Mouse (Mus musculus) embryonic stem cell, embryonic (primary cell): ENCODE data around the gene Samd8.

Experiments used
- CTCF ChIA-PET, 4 experiments: fragments of 300-600 bp in 2 of 4; fragments of 350-600 bp in 2 of 4; sonication (Branson Sonifier 250); formaldehyde crosslinking; loops; one replicate each; lab custom pipeline; 2022; ENCODE audit warnings: inconsistent platforms in 2 of 4; lab: Charles Lee
- POLR2A ChIA-PET, 4 experiments: fragments of 300-600 bp in 2 of 4; fragments of 350-600 bp in 2 of 4; sonication (Branson Sonifier 250); formaldehyde crosslinking; loops; one replicate each; lab custom pipeline; 2022; ENCODE audit warnings: antibody characterized with exemption in 4 of 4, inconsistent platforms in 1 of 4; lab: Charles Lee

Samd8 gene

DNA sequence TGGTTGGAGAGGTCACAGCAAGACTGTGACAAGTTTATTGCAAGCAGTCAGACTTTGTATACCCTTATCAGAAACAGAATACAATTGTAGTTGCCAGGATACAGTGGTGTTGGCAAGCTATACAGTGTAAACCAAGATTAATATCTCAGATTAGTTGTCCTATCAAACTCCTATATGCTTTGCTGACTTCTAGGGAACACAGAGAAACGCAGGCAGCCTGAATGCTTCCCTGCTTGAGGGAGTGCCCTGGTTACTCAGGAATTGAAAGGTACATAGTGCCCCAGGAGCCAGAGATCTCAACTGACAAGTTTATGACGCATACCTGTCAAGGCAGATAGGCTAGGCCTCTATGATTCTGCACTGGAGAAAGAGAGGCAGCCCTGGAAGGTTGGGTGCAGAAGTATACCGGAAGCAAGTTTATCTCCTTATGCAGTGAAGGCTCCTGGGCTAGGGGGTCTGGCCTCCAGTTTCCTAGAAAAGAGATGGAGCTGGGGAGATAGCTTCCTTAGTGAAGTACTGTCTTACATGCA is 56.4 kb downstream of the Samd8 start:
- ChIA-PET CTCF (no interaction called here), POLR2A (interaction anchor here in 1 of 4 experiments (2.2 kb wide), 1 partner anchor 25 kb away, joined by 5 read pairs; no protein-coding TSS in a partner anchor)

DNA sequence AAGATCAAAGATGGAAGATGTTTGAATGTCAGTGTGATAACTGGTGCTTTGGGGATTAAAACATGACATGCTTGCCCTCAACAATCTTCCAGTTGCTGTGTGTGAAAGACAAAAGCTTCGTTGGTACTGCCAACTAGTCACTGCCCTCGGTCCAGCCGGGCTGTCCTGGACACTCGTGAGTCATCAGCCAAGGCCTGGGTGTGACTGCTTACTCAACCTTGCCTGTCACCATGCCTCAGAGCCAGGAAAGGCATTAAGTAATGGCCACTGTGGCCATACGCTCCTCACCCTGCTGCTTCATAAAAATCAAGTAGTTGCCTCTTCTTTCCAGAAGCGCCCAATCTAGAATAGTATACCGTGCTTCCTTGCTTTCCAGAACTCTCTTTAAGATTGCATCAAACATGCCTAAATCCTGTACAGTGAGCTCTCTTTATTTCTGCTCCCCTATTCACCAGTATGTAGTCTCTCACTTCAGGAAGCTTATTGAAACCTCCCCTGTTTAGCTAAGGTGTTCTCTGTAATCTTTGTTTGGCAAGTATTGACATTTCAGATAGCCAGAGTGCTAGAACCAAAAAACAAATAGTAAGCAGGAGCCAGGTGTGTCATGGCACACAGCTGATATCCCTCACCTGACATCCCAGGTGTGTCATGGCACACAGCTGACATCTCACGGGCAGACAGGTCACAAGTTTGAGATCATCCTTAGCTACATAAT is 58.0 kb downstream of the Samd8 start:
- POLR2A ChIA-PET = interaction anchor here in 1 of 4 experiments (0.8 to 1.2 kb wide), 2 partner anchors 96 to 195 kb away, joined by 3 read pairs; no protein-coding TSS in a partner anchor
- CTCF ChIA-PET = no interaction called here

DNA sequence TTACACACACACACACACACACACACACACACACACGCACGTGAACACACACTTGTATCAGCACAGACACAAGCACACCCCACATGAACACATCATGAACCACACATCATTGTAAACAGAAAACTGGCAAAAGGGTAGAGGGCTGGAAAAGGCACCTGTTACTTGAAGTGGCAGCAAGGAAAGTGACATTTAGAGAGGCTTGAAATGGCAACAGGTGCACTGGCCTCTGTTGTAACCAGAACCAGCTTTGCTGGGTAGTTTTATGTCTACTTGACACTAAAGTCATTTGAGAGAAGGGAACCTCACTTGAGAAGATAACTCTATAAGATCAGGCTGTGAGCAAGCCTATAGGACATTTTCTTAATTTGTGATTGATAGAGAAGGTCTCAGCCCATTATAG is 59.1 kb downstream of the Samd8 start:
- ChIA-PET POLR2A (no interaction called here), CTCF (interaction anchor here in 1 of 4 experiments (1.2 kb wide), 1 partner anchor 23 kb away, joined by 3 read pairs; no protein-coding TSS in a partner anchor)

DNA sequence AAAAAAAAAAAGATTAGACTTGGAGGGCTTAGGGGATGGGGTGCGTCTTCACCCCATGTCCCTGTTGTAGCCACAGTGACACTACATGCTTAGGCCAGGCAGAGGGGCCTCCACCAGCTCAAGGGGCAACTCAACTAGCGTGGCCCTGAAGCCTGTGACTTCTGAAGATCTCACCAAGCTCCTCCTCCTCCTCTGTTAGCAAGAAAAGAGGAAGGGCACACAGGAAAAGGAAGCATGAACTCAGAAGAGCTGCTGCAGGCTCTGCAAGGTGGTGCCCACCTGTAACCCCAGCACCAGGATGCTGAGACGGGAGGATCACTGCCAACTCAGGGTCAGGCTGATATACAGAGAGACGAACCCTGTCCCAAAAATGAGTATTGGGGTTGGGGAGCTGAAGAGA is 61.0 kb downstream of the Samd8 start:
- CTCF ChIA-PET = interaction anchor here in 3 of 4 experiments (0.6 to 3.5 kb wide), 8 partner anchors 14 to 1557 kb away, joined by 3 to 27 read pairs (median 4); partner anchors contain the start of gene Comtd1 (in 1 of the 3)
- POLR2A ChIA-PET = interaction anchor here in 3 of 4 experiments (0.9 to 2.0 kb wide), 8 partner anchors 11 to 60 kb away, joined by 3 to 8 read pairs (median 3); partner anchors contain the start of gene Dusp13 (in 1 of the 3)

DNA sequence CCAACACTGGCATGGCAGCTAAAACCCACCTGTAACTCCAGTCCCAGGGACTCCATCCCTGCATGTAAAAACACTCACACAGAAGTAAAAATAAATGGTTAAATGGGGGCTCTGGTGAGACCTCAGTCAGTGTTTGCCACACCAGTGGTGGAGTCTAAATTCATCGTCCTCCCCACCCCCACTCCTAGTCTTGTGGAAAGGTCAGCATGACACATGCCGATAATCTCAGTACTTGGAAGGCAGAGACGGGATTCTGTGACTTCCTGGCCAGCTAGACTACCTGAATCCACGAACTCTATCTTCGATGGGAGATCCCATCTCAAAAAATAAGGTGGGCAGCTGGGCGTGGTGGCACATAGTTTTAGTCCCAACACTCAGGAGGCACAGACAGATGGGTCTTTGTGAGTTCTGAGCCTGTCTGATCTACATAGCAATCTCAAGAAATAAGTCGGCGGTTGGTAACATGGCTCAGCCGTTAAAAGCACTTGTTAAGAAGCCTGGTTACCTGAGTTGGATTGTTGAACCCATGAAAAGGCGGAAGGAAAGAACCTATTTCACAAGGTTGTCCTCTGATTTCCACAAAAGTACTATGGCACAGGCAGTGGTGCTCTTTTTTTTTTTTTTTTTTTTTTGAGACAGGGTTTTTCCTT is 61.5 kb downstream of the Samd8 start:
- POLR2A ChIA-PET = interaction anchor here (0.6 to 2.0 kb wide), 15 partner anchors 10 to 96 kb away, joined by 3 to 14 read pairs (median 3); partner anchors contain the start of genes Comtd1 (in 2 of the 4) and Dusp13 (in 1 of the 4)
- CTCF ChIA-PET = interaction anchor here in 3 of 4 experiments (0.5 to 3.5 kb wide), 14 partner anchors 11 to 1717 kb away, joined by 3 to 27 read pairs (median 4); partner anchors contain the start of gene Comtd1 (in 1 of the 3)

DNA sequence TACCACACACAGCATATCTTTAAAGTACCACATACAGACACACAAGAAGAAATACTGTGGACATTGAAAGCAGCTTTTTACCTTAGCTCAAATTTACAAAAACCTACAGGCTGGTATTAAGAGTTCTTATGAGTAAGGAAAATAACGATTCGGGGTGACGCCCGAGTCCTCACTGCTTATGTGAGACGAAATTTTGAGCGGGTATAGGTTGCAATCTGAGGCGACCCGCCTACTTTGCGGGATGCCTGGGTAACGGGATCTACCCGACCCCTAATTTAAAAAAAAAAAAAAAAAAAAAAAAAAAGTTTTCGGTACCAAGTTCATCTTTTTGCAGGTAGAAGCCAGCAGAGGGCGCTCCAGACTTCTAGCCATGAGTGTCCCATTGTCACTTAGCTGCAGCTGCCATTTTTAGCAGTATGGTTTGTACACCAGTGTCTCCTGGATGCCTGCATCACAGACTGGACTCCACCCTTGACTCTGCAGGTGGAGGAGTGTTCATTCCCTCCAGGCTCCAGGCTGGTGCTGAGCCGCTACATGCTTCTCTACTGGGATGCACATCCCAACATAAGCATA is 62.3 kb downstream of the Samd8 start:
- ChIA-PET CTCF (interaction anchor here (0.5 to 3.5 kb wide), 38 partner anchors 9 to 1716 kb away, joined by 3 to 27 read pairs (median 4); partner anchors contain the start of gene Comtd1 (in 1 of the 4)), POLR2A (interaction anchor here (0.6 to 2.0 kb wide), 16 partner anchors 10 to 476 kb away, joined by 3 to 14 read pairs (median 4); partner anchors contain the start of gene Comtd1 (in 2 of the 4))

DNA sequence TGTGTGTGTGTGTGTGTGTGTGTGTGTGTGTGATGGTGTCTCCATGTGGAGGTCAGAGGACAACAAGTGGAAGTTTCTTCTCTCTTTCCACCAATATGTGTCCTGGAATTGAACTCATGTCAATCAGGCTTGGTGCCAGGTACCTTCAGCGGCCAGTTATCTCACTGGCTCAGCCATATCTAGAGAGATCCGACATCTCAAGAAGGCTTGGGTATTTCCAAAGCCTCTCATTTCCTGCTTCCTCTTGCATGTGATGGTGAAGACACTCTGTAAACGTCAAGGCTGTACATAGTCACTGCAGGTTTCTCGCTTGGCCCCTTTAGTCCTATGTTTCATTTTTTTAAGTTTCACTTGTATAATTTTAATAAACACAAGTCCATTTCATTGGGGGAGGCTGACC is 62.9 kb downstream of the Samd8 start:
- ChIA-PET POLR2A (interaction anchor here (0.6 to 1.9 kb wide), 10 partner anchors 18 to 329 kb away, joined by 3 to 14 read pairs (median 4); no protein-coding TSS in a partner anchor), CTCF (interaction anchor here (0.5 to 3.5 kb wide), 31 partner anchors 9 to 1057 kb away, joined by 3 to 27 read pairs (median 5); partner anchors contain the start of gene Comtd1 (in 1 of the 4))

DNA sequence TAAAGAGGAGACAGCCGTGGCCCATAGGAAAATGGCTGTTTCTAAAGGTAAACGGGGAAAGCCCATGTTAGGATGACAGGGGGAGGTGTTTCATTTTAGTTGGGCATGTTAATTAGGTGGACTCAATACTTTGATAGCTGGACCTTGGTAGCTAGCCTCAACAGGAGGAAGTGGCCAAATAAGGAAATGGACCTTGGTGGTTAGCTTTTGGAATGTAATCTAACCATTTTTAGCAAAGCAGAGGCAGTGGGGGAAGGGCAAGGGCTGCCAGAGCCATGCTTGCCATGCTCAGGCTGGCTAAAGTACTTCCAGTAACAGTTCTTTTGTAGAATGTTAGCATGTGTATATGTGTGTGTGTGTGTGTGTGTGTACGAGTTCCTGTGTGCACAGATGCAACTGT is 63.5 kb downstream of the Samd8 start:
- POLR2A ChIA-PET = interaction anchor here (0.5 to 1.6 kb wide), 11 partner anchors 16 to 1120 kb away, joined by 3 to 10 read pairs (median 3); no protein-coding TSS in a partner anchor

DNA sequence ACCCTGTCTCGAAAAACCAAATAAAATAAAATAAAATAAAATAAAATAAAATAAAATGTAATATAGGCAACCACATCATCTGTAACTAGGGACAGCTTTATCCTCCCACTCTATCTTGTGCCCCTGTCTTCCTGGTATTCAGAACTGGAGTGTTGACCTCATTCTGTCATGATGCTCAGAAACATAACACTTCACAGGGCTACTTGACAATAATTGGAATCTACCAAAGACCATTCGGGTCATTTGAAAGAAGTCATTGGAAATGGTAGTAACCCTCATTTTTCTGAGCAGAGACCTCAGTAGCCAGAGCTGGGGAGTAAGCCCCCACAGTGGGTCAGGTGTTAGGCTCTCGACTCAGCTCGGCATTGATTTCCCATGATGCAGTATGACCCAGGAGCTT is 64.3 kb downstream of the Samd8 start:
- CTCF ChIA-PET = interaction anchor here in 2 of 4 experiments (0.5 to 1.3 kb wide), 4 partner anchors 18 to 835 kb away, joined by 3 to 5 read pairs (median 3); no protein-coding TSS in a partner anchor
- POLR2A ChIA-PET = interaction anchor here (0.6 to 1.6 kb wide), 8 partner anchors 15 to 34 kb away, joined by 3 to 10 read pairs (median 3); no protein-coding TSS in a partner anchor

More for the DNA sequence above, 63.5 kb downstream of the Samd8 start:
- CTCF ChIA-PET = interaction anchor here in 1 of 4 experiments (0.6 to 3.5 kb wide), 3 partner anchors 26 to 835 kb away, joined by 3 to 27 read pairs (median 3); partner anchors contain the start of gene Comtd1

DNA sequence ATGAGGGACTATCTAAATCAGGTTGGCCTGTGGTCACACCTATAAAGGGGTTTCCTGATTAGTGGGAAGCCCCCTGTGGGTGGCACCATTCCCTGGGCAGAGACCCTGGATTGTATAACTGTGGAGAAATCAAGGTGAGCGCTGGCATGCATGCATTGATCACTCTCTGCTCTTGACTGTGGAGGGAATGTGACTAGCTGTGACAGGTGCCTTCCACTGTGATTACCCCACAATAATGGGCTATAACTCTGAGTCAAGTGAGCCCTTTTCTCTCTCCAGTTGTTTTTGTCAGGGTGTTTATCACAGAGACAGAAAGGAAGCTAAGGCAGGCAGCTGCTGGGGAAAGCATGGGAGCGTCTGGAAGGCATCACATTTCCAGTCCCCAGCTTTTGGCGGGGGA is 65.9 kb downstream of the Samd8 start:
- CTCF ChIA-PET = no interaction called here
- POLR2A ChIA-PET = interaction anchor here in 2 of 4 experiments (0.7 to 4.8 kb wide), 5 partner anchors 12 to 31 kb away, joined by 4 to 23 read pairs (median 7); partner anchors contain the start of gene Comtd1 (in 1 of the 2)

DNA sequence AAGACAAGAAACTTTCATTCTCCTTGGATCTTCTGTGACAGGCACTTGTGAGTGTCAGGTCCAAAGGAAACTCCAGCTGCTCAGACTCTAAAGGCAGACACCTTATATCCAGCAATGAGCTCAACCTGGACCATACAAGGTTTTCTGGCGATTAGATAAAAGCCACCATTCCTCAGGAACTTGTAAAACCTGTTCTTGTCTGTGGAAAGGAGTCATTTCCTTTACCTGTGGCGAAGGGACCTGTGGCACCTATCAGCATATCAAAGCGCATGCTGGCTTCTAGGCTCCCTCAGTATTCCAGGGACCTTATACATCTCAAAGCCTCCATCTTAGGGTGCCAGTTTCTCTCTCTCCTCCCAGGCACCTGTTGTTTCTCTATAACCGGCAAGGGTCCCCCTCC is 67.1 kb downstream of the Samd8 start:
- ChIA-PET CTCF (interaction anchor here in 1 of 4 experiments (0.6 to 0.7 kb wide), 2 partner anchors 11 to 18 kb away, joined by 3 read pairs; no protein-coding TSS in a partner anchor), POLR2A (interaction anchor here in 2 of 4 experiments (0.9 to 4.8 kb wide), 10 partner anchors 11 to 66 kb away, joined by 3 to 23 read pairs (median 4); partner anchors contain the start of genes Comtd1 (in 1 of the 2) and Dusp13 (in 1 of the 2))

DNA sequence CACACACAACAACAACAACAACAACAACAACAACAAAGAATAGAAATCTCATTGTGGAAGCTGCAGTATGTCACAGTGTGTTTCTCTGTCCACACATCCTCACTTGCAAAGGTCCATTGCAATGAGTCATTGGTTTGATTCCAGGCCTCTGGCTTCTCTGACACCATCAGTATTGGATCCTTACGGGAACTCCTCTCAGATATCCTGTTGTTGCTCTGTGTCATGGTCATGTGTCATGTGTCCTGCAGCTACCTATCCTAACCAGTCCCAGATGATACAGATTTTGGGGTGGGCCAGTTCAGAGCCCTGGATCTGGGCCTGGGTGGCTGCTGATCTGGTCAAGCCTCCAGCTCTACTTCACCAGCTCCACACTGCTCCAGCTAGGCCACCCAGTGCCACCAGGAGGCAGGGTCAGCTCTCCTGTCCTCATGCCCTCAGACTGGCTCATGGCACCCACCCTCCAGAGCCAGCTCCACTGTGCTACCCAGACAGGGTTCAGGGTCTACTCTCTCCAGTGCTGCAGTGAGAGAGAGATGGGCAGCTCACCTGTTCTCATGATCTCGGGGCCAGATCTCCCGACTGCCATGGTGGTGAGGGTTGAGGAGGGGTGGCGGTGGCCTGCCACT is 70.7 kb downstream of the Samd8 start:
- CTCF ChIA-PET = interaction anchor here in 2 of 4 experiments (0.9 to 1.2 kb wide), 2 partner anchors 10 to 16 kb away, joined by 3 read pairs; no protein-coding TSS in a partner anchor
- POLR2A ChIA-PET = interaction anchor here in 3 of 4 experiments (1.0 to 3.6 kb wide), 5 partner anchors 9 to 11 kb away, joined by 3 to 17 read pairs (median 4); no protein-coding TSS in a partner anchor

DNA sequence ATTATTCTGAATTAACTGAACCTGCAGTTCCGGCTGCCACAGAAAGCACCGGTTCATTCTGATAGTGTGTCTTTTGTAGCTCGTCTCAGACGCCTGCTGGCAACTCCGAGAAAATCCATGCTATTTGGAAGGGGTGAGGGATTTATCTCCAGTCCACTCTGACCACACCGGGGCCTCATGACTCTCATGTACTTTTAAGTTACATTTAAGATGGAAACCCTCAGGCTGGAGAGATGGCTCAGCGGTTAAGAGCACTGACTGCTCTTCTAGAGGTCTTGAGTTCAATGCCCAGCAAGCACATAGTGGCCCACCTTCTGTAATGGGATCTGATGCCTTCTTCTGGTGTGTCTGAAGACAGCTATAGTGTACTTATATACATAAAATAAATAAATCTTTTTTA is 72.0 kb downstream of the Samd8 start:
- ChIA-PET CTCF (interaction anchor here in 3 of 4 experiments (0.6 to 1.5 kb wide), 3 partner anchors 10 to 1607 kb away, joined by 3 to 6 read pairs (median 5); no protein-coding TSS in a partner anchor), POLR2A (interaction anchor here in 2 of 4 experiments (0.6 to 3.6 kb wide), 12 partner anchors 8 to 770 kb away, joined by 3 to 17 read pairs (median 4); partner anchors contain the start of genes Adk (in 1 of the 2) and Ap3m1 (in 1 of the 2))

DNA sequence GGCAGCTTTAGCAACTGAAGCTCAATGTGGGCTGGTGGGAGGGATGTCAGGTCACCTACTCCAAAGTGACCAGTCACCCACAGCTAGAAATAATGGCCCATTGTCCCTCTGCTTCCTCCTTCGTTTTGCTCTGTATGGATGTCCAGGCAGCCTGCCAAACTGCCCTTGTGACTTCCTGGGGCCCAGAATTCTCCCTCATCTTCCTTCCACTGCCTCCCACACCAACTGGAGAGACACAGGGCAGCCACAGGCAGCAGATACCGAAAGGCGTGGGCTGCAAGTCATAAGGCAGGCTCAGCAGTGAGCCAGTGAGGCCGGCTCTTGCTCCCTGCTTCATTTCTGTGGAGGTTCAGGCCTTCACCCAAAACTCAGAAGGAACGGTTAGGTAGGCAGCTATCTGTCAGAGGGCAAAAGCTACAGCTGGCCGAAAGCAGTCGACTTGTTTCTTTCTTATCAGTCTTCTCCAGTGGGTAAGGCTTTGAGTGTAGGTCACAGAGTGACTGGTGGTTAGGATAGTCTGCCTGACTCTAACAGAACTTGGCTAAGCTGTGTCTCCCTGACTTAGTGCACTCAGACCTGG is 72.6 kb downstream of the Samd8 start:
- ChIA-PET CTCF (interaction anchor here in 3 of 4 experiments (0.6 to 1.5 kb wide), 4 partner anchors 10 to 1606 kb away, joined by 3 to 9 read pairs (median 4); no protein-coding TSS in a partner anchor), POLR2A (interaction anchor here in 3 of 4 experiments (0.6 to 3.6 kb wide), 11 partner anchors 7 to 770 kb away, joined by 3 to 17 read pairs (median 4); partner anchors contain the start of genes Adk (in 1 of the 3) and Ap3m1 (in 1 of the 3))

DNA sequence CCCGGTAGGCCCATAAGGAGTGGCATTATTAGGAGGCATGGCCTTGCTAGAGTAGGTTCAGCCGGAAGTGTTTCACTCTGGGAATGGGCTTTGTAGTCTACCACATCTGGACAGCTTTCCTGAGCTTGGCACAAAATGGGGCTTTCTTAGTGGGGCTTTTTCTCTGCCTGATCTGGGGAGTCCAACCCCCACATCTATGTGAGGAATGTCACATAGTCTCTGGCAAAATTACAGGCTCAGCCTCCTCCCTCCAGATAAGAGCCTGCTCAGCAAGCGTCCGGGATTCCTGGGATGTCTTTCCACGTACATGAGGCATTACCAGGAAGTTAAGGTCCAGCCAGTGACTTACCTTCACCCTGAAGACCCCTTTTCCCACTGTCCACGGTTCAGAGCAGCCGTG is 73.6 kb downstream of the Samd8 start:
- ChIA-PET POLR2A (interaction anchor here in 3 of 4 experiments (0.6 to 1.8 kb wide), 4 partner anchors 29 to 771 kb away, joined by 3 to 4 read pairs (median 4); partner anchors contain the start of genes Adk (in 1 of the 3) and Ap3m1 (in 1 of the 3)), CTCF (no interaction called here)

DNA sequence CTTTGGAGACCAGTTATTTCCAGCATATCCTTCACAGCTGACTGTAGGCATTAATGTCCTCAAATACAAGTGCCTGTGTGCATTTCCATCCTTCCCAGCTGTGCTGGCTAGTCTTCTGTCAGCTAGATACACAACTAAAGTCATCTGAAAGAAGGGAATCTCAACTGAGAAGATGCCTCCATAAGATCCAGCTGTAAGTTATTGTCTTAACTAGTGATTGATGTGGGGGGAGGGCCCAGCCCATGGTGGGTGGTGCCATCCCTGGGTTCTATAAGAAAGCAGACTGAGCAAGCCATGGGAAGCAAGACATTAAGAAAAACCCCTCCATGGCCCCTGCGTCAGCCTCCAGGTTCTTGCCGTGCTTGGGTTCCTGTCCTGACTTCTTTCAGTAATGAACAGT is 74.6 kb downstream of the Samd8 start, which contains the start of gene Vdac2:
TSS of gene Vdac2 (plus strand) at position 301 of the 400 bp plus-strand sequence.
- CTCF ChIA-PET = no interaction called here

More for the DNA sequence above, 74.6 kb downstream of the Samd8 start, which contains the start of gene Vdac2:
- POLR2A ChIA-PET = interaction anchor here in 1 of 4 experiments (0.5 to 3.4 kb wide), 6 partner anchors 13 to 298 kb away, joined by 3 to 15 read pairs (median 4); no protein-coding TSS in a partner anchor
